Mouse (Mus musculus) ES-Bruce4 (cell line): ENCODE results near the gene Hist1h3b. TPM values are rescaled to one million over a fixed set of nuclear protein-coding genes. Genes with fewer than 3 reads are reported as not detected.
A peak's percentile ranks its signal among the peaks of the same experiment; 100 is the strongest.
"Not testable (repeated sequence)": the region's sequence is repeated elsewhere in the genome, so short reads cannot be mapped to it uniquely, and the experiment has no call there.

Experiments used
- H3K27ac ChIP-seq: 2 replicates; pipeline ENCODE4 v1.5.1; 2012; ENCODE audit warnings: low read length, inconsistent platforms; ENCODE audit not compliant: insufficient read depth
- H3K27me3 ChIP-seq: 2 replicates; pipeline ENCODE4 v1.6.1; 2012; ENCODE audit warnings: mild to moderate bottlenecking, low read length, inconsistent platforms; ENCODE audit not compliant: control insufficient read depth, poor library complexity, insufficient read depth, severe bottlenecking
- H3K36me3 ChIP-seq: 2 replicates; pipeline ENCODE4 v1.6.1; 2012; ENCODE audit warnings: inconsistent platforms, mild to moderate bottlenecking, low read length, moderate library complexity; ENCODE audit not compliant: control insufficient read depth, poor library complexity, insufficient read depth, severe bottlenecking
- H3K4me1 ChIP-seq: one replicate; pipeline ENCODE4 v1.8.1; 2011; ENCODE audit warnings: low read length; ENCODE audit not compliant: control insufficient read depth, insufficient read depth
- H3K4me3 ChIP-seq: 2 replicates; pipeline ENCODE4 v1.5.1; 2011; ENCODE audit warnings: low read depth, mild to moderate bottlenecking, low read length
- H3K9ac ChIP-seq: 2 replicates; pipeline ENCODE4 v1.6.1; 2012; ENCODE audit warnings: low read depth, mild to moderate bottlenecking, inconsistent platforms; ENCODE audit not compliant: poor library complexity, severe bottlenecking
- H3K9me3 ChIP-seq: replicated peaks from 2 replicates; pipeline ENCODE4 v1.6.1; 2012; ENCODE audit warnings: mild to moderate bottlenecking, low read length, inconsistent platforms; ENCODE audit not compliant: control insufficient read depth, poor library complexity, insufficient read depth, severe bottlenecking
- CTCF ChIP-seq: IDR thresholded peaks from one replicate; pipeline ENCODE4 v1.8.1; 2011; ENCODE audit warnings: low read depth, low read length
- EP300 ChIP-seq: IDR thresholded peaks from 2 replicates; pipeline ENCODE4 v1.6.1; 2011; ENCODE audit warnings: low read depth, low read length; ENCODE audit not compliant: insufficient read depth
- POLR2A ChIP-seq: IDR thresholded peaks from one replicate; pipeline ENCODE4 v1.8.1; 2011; ENCODE audit warnings: low read length; ENCODE audit not compliant: insufficient read depth
- polyA plus RNA-seq: library from polyadenylated mRNA; stranded (reverse); fragments of >200 nt; gene quantifications from 2 replicates; pipeline ENCODE4 v1.2.4, GENCODE M21; 2011; ENCODE audit warnings: low read depth; ENCODE audit not compliant: missing spikeins, insufficient read depth, insufficient read length

Gene Hist1h3b
- polyA plus RNA-seq, 1 experiment = 9.4 TPM

DNA sequence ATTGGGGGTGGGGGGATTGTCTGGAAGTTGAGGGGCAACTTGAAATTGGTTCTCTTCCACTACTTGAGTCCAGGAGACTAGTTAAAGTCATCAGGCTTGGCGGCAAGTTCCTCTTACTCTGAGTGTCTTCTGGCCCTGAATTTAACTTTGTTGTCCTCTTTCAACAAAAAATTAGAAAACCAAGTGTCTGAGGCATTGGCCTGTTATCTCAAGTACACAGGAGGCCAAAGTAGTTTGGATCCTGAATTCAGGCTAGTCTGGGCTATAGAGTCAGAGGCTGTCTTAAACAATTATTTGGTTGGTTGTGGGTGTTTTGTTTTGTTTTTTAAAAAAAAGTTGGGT is 13.1 kb downstream of the Hist1h3b start:
- TF ChIP-seq POLR2A (no peak), CTCF (no peak), EP300 (no peak)
- H3K4me1 ChIP-seq = no peaks in the 10 kb centered on the region
- no peaks in the 10 kb centered on the region for H3K36me3 ChIP-seq
- H3K4me3 ChIP-seq = no peak overlapping the region
- H3K9ac ChIP-seq = peak overlapping the region; percentile 97
- no peaks in the 10 kb centered on the region for H3K27me3 ChIP-seq
- peak overlapping the region; percentile 84 for H3K27ac ChIP-seq
- no peaks in the 10 kb centered on the region for H3K9me3 ChIP-seq

- Histone ChIP-seq H3K36me3 (no peaks in the 10 kb centered on the region), H3K27me3 (no peaks in the 10 kb centered on the region), H3K9ac (no peak overlapping the region), H3K27ac (no peak overlapping the region), H3K9me3 (no peaks in the 10 kb centered on the region), H3K4me3 (no peak overlapping the region), H3K4me1 (no peaks in the 10 kb centered on the region)
- TF ChIP-seq CTCF (no peak), EP300 (no peak), POLR2A (no peak)
These were observed 14.7 kb downstream of the Hist1h3b start for GRCm38 (mm10) chr13:23766772-23767171.

- no peaks in the 10 kb centered on the region for H3K27me3 ChIP-seq
- TF ChIP-seq CTCF (no peak), EP300 (no peak), POLR2A (no peak)
- H3K36me3 ChIP-seq = no peaks in the 10 kb centered on the region
- H3K27ac ChIP-seq = no peak overlapping the region
- H3K4me1 ChIP-seq = no peaks in the 10 kb centered on the region
- H3K9ac ChIP-seq = no peak overlapping the region
- no peak overlapping the region for H3K4me3 ChIP-seq
- H3K9me3 ChIP-seq = no peaks in the 10 kb centered on the region
These were observed 16.8 kb downstream of the Hist1h3b start for GRCm38 (mm10) chr13:23768834-23769397.

- not testable (repeated sequence) for H3K9ac ChIP-seq, H3K4me1 ChIP-seq, H3K4me3 ChIP-seq, H3K36me3 ChIP-seq, H3K27ac ChIP-seq, H3K27me3 ChIP-seq, H3K9me3 ChIP-seq
These were observed 17.5 kb downstream of the Hist1h3b start, which contains the start of gene Trim38 for GRCm38 (mm10) chr13:23769613-23770012. Gene Trim38, plus strand, starts transcription at chr13:23769913.

GRCm38 (mm10) chr13:23772561-23773313 is 20.7 kb downstream of the Hist1h3b start:
- TF ChIP-seq POLR2A (no peak), CTCF (no peak), EP300 (no peak)
- no peak overlapping the region for H3K27ac ChIP-seq
- H3K4me3 ChIP-seq = no peak overlapping the region

GRCm38 (mm10) chr13:23778339-23778738 is 26.3 kb downstream of the Hist1h3b start:
- Histone ChIP-seq H3K9me3 (peaks cover 3% of the 10 kb centered on the region; the same call in 1 of the 2 replicates), H3K27me3 (no peaks in the 10 kb centered on the region; the same call in 1 of the 2 replicates), H3K9ac (no peak overlapping the region), H3K4me1 (peaks cover 2% of the 10 kb centered on the region), H3K4me3 (no peak overlapping the region), H3K36me3 (no peaks in the 10 kb centered on the region), H3K27ac (no peak overlapping the region)
- TF ChIP-seq CTCF = no peak
- TF ChIP-seq POLR2A = no peak
- no peak for TF ChIP-seq EP300

More at GRCm38 (mm10) chr13:23772561-23773313, 20.7 kb downstream of the Hist1h3b start:
- Histone ChIP-seq H3K4me1 (no peaks in the 10 kb centered on the region), H3K36me3 (no peaks in the 10 kb centered on the region), H3K9me3 (no peaks in the 10 kb centered on the region; the same call in 1 of the 2 replicates), H3K9ac (no peak overlapping the region), H3K27me3 (no peaks in the 10 kb centered on the region)
